Mouse (Mus musculus) testis, postnatal 10 days (tissue): ENCODE measurements around the gene March6.

Source experiments
- DNase-seq: peaks from one replicate; pipeline ENCODE4 v3.0.0; 2021; ENCODE audit warnings: low spot score

March6 gene

GRCm38 (mm10) chr15:31453098-31453916 is 77.5 kb downstream of the March6 start, which contains the start of gene Ropn1l:
Ropn1l (minus strand) TSS chr15:31453737.
- peak; percentile 94 for DNase-seq

- DNase-seq, result no peak
Measured at GRCm38 (mm10) chr15:31452336-31453097, 78.3 kb downstream of the March6 start.

GRCm38 (mm10) chr15:31449772-31450171 is 81.1 kb downstream of the March6 start:
- DNase-seq, result no peak

DNA sequence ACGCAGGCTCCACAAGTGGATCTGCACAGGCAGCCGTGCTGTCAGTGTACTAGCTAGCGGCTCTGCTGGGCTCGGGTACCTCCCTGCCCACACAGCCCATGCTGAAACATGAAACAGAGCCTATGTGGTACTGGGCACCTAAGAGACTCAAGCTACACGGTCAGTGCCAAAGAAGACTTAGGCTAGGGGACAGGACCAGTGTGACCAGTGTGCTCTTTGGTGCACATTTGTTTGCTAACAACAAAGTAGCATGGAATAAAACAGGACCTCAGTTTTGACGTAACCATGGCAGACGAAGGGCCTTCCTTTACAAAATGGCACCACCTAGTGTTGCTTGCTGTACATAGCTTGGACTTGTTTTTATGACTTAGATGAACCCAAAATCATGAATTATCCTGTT is 83.7 kb downstream of the March6 start:
- DNase-seq, result no peak

GRCm38 (mm10) chr15:31442698-31443097 is 88.2 kb downstream of the March6 start:
- no peak for DNase-seq

DNA sequence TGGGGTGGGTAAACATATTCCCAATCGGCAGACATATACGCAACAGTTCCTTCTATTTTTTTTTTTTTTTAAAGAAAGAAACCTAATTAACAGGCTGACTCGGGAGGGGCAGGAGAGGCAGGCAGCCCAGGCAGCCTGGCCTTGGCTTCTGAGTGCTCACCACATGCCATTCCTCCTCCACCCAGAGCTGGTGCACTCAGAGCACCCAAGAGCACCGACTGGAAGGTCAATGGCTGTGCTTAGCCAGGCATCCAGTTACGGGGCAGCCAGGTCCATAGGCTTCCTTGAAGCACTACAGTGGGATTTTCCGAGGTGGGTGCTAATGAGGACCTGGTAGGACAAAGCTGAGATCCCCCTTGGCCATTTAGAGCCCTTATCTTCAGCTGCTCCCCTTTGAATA is 88.9 kb downstream of the March6 start:
- DNase-seq, result no peak

DNA sequence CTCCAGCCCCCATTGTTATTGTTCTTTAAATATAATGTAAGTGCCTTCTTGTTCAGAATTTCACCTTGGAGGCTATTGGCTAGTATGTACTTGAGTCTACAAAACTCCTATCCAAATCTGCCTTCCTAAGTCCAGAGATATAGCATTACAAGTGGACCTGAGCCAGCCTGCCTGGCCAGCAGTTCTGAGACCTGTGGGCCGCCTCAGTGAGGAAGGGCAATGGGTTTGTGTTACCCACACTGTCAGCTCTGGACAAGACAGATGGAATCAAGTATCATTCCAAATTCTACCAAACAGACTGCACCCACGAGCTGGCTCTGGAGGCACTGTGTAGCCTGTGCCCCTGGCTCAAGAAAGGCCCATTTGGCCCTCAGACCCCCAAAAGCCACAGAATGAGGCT is 94.0 kb downstream of the March6 start:
- no peak for DNase-seq

- DNase-seq, result no peak
Measured at GRCm38 (mm10) chr15:31436083-31436482, 94.8 kb downstream of the March6 start.

DNA sequence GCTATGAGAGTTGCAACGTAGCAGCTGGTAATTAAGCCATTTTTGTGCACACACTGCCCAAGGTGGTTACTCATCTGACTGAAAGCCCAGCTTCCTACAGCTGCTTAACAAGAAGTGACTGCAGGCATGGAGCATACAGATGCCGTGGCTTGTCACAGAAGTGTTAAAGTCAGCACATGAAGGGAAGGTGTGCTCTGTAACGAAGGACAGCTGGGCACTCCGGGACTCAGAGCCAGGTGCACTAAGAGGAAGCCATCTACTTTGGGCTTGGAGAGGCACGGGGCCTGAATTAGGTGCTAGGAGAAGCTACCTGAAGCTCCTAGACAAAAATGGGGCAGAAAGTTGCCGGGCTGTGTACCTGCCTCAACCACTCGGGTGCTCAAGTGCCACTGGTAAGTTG is 97.1 kb downstream of the March6 start:
- DNase-seq, result no peak

DNA sequence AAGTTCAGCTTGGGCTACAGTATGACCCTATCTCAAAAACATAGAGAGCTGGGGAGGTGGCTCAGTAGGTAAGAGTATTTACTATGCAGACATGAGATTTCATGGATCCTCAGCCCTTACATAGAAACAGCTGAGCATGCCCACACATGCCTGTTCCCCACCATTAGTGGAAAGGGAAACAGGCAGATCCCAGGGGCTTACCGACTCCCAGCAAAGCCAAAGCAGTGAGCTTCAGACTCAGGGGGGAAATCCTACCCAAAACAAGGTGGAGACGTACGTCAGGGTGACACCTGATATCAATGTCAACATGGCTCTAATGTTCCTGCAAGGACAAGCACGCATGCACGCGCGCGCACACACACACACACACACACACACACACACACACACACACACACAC is 99.0 kb downstream of the March6 start:
- no peak for DNase-seq

GRCm38 (mm10) chr15:31430014-31430413 is 100.8 kb downstream of the March6 start:
- no peak for DNase-seq

DNA sequence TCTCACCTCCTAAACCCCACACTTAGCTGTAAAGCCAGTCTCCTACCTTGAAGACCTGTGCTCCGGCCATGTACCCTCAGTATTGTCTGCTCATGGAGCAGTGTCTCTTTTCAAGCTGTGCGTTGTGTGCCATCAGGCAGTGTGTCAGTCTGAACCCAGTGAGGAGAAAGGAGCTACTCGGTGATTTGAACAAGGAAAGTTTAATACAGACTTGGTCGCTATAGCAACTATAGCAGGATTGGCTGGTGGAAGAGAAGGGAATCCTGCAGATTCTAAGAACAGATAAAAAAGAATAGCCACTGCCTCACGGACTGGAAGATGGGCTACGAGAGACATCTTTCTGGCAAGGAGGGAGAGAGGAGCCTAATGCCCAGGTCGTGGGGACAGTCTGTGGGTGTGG is 101.4 kb downstream of the March6 start:
- no peak for DNase-seq

- no peak for DNase-seq
Measured at GRCm38 (mm10) chr15:31428571-31428970, 102.3 kb downstream of the March6 start.

DNA sequence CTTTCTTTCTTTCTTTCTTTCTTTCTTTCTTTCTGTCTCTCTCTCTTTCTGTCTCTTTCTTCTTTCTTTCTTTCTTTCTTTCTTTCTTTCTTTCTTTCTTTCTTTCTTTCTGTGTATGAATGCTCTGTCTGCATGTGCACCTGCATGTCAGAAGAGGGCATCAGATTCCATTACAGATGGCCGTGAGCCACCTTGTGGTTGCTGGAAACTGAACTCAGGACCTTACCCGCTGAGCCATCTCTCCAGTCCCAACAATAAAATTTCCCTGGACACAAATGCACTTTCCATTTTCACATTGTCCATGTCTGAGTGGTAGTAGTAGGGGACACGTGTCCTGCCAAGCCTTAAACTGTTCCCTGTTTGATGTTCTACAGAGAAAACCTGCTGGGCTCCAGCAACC is 103.5 kb downstream of the March6 start:
- no peak for DNase-seq

- no peak for DNase-seq
Measured at GRCm38 (mm10) chr15:31426066-31426706, 104.7 kb downstream of the March6 start.

DNA sequence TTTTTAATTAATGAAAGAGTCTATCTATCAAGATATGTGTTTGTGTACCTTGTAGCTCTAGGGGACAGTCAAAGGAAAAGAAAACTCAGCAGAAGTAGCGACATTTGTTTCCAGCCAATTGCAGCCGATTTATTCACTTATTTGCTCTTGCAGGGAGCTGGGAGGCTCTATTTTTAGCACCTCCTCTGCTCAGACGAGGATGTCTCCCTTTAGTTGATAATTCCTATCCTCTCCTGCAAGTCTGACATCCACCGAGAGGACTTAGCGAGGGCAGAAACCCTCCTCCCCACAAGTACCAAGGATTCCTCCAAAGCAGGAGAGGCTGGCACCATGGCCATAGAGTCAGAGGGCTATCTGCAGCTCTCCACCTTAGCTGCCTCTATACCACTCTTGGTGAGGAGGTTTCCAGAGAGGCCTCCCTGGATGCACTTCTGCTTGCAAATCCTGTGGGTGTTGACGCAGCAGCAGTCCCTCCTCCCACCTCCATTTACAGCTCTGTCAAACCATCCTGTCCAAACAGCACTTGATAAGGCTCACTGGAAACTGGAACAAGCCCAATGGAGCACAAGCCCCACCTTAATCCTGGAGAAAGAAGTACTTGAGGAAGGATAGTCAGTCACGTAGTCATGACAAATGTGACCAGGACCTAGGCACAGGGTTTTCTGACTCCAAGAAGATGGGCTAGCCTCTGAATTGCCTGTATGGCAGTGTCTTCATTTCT is 108.0 kb downstream of the March6 start:
- no peak for DNase-seq

- peak; percentile 60 for DNase-seq
Measured at GRCm38 (mm10) chr15:31419037-31419436, 111.8 kb downstream of the March6 start.

DNA sequence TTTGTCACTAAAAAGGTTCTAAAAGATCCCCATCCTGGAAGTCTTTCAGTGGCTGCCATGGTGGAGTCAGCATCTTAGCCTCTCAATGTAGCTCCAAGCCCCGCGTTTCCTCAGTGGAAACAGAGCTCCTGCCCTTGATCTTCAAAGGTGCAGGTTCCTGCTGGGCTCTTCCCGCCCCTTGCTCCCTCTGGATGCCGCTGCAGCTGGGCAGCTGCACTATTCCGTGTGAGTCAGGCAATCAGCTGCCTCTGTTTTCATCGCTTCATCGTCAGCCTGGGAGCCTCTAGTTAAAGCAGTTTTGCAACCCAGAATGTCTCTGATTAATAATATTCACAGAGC is 112.2 kb downstream of the March6 start:
- no peak for DNase-seq

GRCm38 (mm10) chr15:31417796-31418685 is 112.8 kb downstream of the March6 start:
- peak; percentile 56 for DNase-seq

- DNase-seq, result no peak
Measured at GRCm38 (mm10) chr15:31417409-31417795, 113.5 kb downstream of the March6 start.

DNA sequence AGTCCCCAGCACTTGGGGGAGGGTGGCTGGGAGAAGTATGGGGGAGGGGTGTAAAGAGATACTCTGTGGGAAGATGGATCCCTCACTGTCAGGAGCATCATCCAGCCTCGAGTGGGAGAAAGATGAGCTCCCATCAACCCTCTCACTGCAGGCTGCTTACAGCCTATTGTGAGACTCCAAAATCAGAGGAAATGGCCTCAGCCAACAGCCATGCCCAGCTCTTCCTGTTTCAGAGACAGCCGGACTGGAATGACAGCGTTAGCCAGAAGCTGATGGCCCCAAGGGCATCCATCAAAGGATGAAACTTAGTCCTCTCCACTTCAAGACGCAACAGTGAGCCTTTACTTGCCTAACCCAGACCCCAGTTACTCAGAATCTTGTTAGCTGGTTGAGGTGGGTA is 115.7 kb downstream of the March6 start:
- DNase-seq, result no peak
